Mouse (Mus musculus) hindbrain, embryonic 10.5 days (tissue): ENCODE results near the gene Il18rap. TPM values are rescaled to one million over a fixed set of nuclear protein-coding genes. Genes with fewer than 3 reads are reported as not detected.
"Not testable (repeated sequence)": the region's sequence is repeated elsewhere in the genome, so short reads cannot be mapped to it uniquely, and the experiment has no call there.

Source experiments
- DNase-seq: peaks from one replicate; pipeline ENCODE4 v3.0.0-alpha.2; 2017; ENCODE audit warnings: low spot score
- H3K27ac ChIP-seq: fragments of 300-500 bp; sonication (generic); 2 replicates; pipeline ENCODE4 v1.5.1; 2016; ENCODE audit warnings: mild to moderate bottlenecking, moderate library complexity
- H3K27me3 ChIP-seq: fragments of 300-500 bp; sonication (generic); 2 replicates; pipeline ENCODE4 v1.6.1; 2016; ENCODE audit warnings: mild to moderate bottlenecking; ENCODE audit not compliant: poor library complexity, insufficient read depth, severe bottlenecking
- H3K36me3 ChIP-seq: fragments of 300-500 bp; sonication (generic); 2 replicates; pipeline ENCODE4 v1.6.1; 2016; ENCODE audit warnings: mild to moderate bottlenecking, moderate library complexity
- H3K4me1 ChIP-seq: fragments of 300-500 bp; sonication (generic); replicated peaks from 2 replicates; pipeline ENCODE4 v1.6.1; 2016; ENCODE audit warnings: mild to moderate bottlenecking
- H3K4me3 ChIP-seq: fragments of 300-500 bp; sonication (generic); 2 replicates; pipeline ENCODE4 v1.5.1; 2016; ENCODE audit warnings: mild to moderate bottlenecking, moderate library complexity
- H3K9me3 ChIP-seq: fragments of 300-500 bp; sonication (generic); 2 replicates; pipeline ENCODE4 v1.6.1; 2016; ENCODE audit warnings: mild to moderate bottlenecking, moderate library complexity
- WGBS: fragments of 180-500 bp; shearing (Covaris S2); methylation state at CpG from one replicate; pipeline ENCODE4 v1.1.7; 2016; 5-methylcytosine and 5-hydroxymethylcytosine counted together
- polyA plus RNA-seq: library from polyadenylated mRNA; unstranded; fragments of >200 nt; fragmentation: Nextera tagmentation; extraction: Ambion mirVana; gene quantifications from 2 replicates; pipeline ENCODE4 v1.2.1, GENCODE M21; 2016

The Il18rap gene
- polyA plus RNA-seq, 1 experiment from 2014 or later = 0.21 TPM

DNA sequence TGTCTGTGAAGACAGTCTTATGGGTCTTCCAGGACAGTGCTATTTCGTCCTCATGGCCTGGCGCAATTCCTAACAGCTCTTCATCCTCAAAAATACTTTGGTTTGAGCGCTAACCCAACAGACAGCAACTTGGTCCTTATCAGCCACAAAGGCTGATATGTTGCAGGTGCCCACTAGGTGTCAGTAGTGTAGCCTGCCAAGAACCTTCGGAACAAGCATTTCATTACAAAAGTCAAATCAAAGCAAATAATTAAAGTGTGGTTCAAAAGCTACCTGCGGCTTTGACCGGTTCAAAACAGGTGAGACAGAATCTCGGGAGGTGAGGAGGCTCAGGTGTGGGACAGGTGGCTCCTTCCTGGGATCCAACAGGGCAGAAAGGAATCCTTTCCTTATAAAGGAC is 64.6 kb downstream of the Il18rap start, which contains the start of gene Slc9a4:
Slc9a4 (plus strand) TSS at position 298 of the 400 bp plus-strand sequence.
- DNase-seq = peak; percentile 34
- Histone ChIP-seq H3K4me3 (no peak within 1 kb of the TSS), H3K27ac (no peak within 1 kb of the TSS), H3K4me1 (no peaks in the 10 kb centered on the region), H3K36me3 (no peaks in the 10 kb centered on the region), H3K27me3 (no peaks in the 10 kb centered on the region), H3K9me3 (no peaks in the 10 kb centered on the region)
- WGBS = 15% methylated on average over 7 of the region's 7 CpGs

DNA sequence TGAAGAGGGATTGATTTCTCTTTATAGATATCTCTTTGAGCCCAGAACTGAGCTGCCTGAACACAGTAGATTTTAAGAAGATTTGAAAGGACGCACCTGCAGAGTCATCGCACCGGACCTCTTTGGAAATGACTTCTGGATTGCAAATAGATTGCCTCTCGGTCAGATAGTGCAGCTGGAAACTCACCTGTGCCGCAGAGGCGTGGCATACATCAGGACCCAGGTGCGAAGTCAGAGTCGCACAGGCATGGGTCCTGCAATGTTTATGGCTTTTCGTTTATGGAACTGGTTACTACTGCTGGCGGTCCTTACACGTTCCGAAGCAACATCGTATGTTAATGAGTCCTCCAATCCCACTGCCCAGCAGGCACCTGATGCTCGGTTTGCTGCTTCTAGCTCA is 65.1 kb downstream of the Il18rap start:
- WGBS = 74% methylated on average over 14 of the region's 14 CpGs
- no peak overlapping the region for H3K27ac ChIP-seq
- no peaks in the 10 kb centered on the region for H3K36me3 ChIP-seq
- no peak overlapping the region for H3K4me3 ChIP-seq
- H3K27me3 ChIP-seq = no peaks in the 10 kb centered on the region
- no peaks in the 10 kb centered on the region for H3K9me3 ChIP-seq
- no peaks in the 10 kb centered on the region for H3K4me1 ChIP-seq
- no peak for DNase-seq

DNA sequence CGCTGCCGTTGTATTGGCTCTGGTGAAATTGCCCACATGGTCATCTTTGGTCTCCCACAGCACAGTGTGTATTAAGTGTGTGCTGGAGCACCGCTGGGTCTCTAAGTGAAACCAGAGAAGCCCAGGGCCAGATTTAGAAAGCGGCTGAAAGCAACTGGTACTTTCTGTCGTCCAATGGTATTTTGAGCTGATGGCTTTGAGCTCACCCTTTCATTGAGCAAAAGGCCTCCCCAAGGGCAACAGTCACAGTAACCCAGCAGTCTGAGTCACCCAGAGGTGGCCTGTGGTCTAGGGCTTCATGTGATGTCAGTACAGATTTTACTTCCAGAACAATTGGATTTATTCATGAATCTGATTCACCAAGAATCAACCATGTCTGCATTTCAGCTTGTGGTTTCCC is 71.6 kb downstream of the Il18rap start:
- 79% methylated on average over 5 of the region's 5 CpGs for WGBS
- no peak overlapping the region for H3K4me3 ChIP-seq

DNA sequence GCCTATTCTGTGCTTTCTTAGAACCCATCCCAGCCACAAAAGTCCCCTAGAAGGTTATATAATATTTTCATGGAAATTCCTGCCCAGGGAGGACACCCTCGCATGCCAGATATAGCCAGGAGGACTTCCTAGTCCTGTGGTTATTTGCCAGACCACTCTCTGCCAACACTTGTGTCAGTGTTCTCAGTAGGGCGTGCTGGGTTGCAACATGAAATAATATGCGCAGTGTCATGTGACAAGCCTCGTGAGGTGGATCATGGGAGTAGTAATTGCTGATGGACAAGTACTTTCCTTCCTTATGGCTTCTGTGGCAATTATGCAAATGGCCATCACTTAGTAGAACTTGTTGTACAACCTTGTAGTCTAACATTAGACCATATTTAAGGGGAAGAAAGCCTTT is 75.8 kb downstream of the Il18rap start:
- Histone ChIP-seq H3K27ac (no peak overlapping the region), H3K9me3 (no peaks in the 10 kb centered on the region), H3K27me3 (no peaks in the 10 kb centered on the region), H3K36me3 (no peaks in the 10 kb centered on the region), H3K4me1 (no peaks in the 10 kb centered on the region), H3K4me3 (no peak overlapping the region)
- WGBS = 90% methylated on average over 4 of the region's 4 CpGs
- no peak for DNase-seq

More for the DNA sequence above, 71.6 kb downstream of the Il18rap start:
- H3K27me3 ChIP-seq = no peaks in the 10 kb centered on the region
- DNase-seq = no peak
- no peaks in the 10 kb centered on the region for H3K9me3 ChIP-seq
- H3K36me3 ChIP-seq = no peaks in the 10 kb centered on the region
- no peak overlapping the region for H3K27ac ChIP-seq
- no peaks in the 10 kb centered on the region for H3K4me1 ChIP-seq

DNA sequence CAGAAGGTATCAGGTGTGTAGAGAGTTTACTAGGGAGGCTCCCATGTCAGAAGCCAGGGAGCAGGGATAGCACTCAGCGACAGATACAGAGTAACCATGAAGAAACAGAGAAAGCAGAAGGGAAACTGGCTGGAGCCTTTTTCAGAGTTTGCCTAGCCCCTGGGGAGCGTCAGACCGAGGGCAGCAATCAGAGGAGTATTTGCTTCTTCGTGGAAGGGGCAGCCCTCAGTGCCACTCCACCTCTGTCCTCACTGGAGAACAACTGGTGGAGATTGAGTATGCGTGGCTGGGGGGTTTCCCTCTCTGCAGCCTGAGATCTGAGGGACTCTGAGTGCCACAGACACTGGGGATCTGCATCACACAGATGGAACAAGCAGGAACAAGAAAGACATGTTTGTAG is 82.7 kb downstream of the Il18rap start:
- Histone ChIP-seq H3K4me3 (no peak overlapping the region), H3K27me3 (no peaks in the 10 kb centered on the region), H3K4me1 (no peaks in the 10 kb centered on the region), H3K9me3 (no peaks in the 10 kb centered on the region), H3K36me3 (no peaks in the 10 kb centered on the region), H3K27ac (no peak overlapping the region)
- DNase-seq = no peak
- WGBS = 61% methylated on average over 5 of the region's 5 CpGs

DNA sequence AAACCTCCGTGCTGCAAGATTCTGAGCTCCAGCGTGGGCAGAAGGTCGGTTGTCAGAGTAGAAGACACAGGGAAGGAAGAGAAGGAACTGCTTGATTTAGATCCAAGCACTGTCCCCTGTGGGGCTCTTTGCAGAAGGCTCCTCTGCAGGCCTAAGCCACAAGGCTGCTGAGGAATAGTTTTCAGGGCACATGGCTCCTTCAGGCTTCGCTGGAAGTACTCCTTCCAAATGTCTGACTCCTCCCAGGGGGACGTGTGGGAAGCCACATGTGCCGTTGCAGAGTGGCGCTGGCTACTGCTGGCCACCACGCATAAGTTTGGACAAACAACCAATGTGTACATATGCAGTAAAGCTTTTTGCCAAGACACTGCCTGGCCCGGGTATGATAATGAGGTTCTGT is 84.5 kb downstream of the Il18rap start:
- not testable (repeated sequence) for H3K27me3 ChIP-seq, H3K27ac ChIP-seq, H3K4me3 ChIP-seq, DNase-seq, H3K9me3 ChIP-seq, H3K4me1 ChIP-seq, H3K36me3 ChIP-seq
- WGBS = 92% methylated on average over 9 of the region's 9 CpGs

DNA sequence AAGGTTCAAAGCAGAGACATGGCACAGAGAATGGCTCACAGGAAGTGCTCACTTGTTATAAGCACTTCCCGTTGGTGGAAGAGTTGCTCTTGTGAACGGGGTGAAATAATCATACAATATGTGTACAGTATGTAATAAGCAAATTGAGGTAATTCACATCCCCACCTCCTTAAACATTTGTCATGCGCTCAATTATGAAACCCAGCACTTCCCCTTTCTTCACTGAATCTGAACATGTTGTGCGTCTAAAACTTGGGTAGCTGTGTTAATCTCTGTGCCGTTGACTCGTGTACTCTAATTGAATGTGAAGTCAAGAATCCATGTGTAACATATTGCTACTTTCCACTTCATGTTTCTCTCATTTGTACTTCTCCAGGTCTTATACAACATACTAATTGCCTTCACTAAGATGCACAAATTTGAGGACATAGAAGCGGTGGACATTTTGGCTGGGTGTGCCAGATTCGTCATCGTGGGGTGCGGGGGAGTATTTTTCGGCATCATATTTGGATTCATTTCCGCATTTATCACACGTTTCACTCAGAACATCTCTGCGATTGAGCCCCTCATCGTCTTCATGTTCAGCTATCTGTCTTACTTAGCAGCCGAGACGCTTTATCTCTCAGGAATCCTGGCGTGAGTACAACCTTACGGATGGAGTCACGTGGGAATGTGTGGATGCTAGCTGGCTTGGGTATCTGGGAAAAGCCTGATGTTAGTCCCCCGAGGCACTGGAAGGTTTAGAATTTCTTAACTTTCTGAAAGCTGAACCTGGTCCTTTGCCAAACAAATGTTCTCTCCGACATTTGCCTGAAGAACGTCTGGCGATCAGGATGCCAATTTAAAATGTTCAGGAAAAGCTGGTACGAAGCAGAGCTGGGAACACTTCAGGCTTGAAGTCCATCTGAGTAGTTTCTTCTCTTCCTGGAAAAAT is 85.5 kb downstream of the Il18rap start:
- Histone ChIP-seq H3K4me3 (no peak overlapping the region), H3K4me1 (no peaks in the 10 kb centered on the region), H3K27ac (no peak overlapping the region), H3K27me3 (no peaks in the 10 kb centered on the region), H3K36me3 (no peaks in the 10 kb centered on the region), H3K9me3 (no peaks in the 10 kb centered on the region)
- no peak for DNase-seq
- 90% methylated on average over 25 of the region's 25 CpGs for WGBS

Other genes starting within 250 kb of the Il18rap start
- gene Il1rl2, start 190.8 kb upstream of the Il18rap start, polyA plus RNA-seq = 1.2 and 1.6 TPM in 2 replicates
- gene Il1rl1, start 85.8 kb upstream of the Il18rap start, polyA plus RNA-seq = 0.03 and 0.04 TPM in 2 replicates
- not detected in 2 replicates for gene Il18r1, start 49.8 kb upstream of the Il18rap start, polyA plus RNA-seq
- gene Slc9a4, start 64.7 kb downstream of the Il18rap start, polyA plus RNA-seq = not detected in 2 replicates
- 0.04 TPM in 1 of 2 replicates, not detected in the other for gene Slc9a2, start 165.2 kb downstream of the Il18rap start, polyA plus RNA-seq